Mouse (Mus musculus) gastrocnemius, postnatal 25 days (tissue): ENCODE results near the gene Zfand2b. TPM values are rescaled to one million over a fixed set of nuclear protein-coding genes. Genes with fewer than 3 reads are reported as not detected.
A peak's percentile ranks its signal among the peaks of the same experiment; 100 is the strongest.

Experiments
- DNase-seq: peaks from one replicate; pipeline ENCODE4 v3.0.0; 2022
- total RNA-seq, 2 experiments: library from RNA; stranded (reverse); gene quantifications; 1 replicate in 1 of 2; 2 replicates in 1 of 2; pipeline ENCODE4 v1.2.3; 2021

The Zfand2b gene
- total RNA-seq, 2 experiments from 2014 or later: 12.8 to 16.8 TPM

DNA sequence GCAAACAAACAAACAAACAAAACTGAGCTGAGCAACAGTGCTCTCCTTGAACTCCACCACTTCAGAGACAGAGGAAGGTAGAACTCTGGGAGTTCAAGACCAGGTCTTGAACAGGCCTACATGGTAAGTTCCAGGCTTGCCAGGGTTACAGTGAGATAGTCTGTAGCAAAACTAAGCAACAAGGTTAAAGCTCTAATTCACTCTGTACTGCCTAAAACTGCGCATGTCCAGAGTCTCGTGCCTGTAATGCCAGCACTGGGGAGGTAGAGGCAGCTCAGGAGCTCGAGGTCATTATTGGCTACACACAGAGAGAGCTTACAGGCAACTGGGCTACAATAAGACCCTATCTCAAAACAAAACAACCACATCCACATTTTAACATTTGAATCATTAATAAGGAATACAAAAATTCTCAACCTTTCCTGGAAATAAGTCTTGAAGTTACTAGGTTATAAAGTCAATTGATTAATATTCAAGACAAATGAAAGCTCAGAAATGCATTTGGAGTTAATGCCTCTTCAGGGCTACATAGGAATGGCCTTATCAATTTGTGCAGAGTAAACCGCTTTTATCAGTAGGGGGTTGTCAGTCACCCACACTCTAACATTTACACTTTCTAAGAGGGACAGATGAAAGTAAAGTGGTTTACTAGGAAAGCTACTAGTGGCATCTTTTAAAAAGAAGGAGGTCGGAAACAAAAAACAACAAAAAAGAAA, 8.7 kb upstream of the Zfand2b start:
- DNase-seq: no peak

DNA sequence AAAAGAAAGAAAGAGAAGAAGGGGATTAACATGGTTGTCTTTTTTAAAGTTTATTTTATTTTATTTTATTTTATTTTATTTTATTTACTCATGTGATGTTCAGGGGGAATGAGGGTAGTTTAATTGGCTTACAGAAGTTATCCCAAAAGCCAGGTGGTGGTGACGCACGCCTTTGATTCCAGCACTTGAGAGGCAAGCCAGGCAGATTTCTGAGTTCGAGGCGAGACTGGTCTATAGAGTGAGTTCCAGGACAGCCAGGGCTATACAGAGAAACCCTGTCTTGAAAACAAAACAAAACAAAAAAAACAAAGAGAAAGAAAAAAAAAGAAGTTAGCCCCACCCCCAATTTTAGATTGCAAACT, 8.2 kb upstream of the Zfand2b start:
- DNase-seq: no peak

DNA sequence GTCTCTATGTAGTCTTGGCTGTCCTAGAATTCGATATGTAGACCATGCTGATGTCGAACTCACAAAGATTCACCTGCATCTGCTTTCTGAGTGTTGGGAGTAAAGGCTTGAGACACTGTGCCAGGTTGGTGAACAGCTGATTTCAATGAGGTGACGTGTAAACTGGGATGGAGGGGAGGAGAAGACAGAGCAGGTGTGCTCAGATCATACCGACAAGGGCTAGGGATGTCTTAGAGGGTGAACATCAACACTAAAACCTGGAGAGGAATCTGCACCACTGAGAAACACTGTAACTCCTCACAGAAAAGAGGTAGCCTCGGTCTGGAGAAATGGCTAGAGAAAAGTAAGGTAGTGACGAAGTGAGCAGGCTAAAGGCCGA, 364 bp upstream of the Zfand2b start:
- no peak for DNase-seq

DNA sequence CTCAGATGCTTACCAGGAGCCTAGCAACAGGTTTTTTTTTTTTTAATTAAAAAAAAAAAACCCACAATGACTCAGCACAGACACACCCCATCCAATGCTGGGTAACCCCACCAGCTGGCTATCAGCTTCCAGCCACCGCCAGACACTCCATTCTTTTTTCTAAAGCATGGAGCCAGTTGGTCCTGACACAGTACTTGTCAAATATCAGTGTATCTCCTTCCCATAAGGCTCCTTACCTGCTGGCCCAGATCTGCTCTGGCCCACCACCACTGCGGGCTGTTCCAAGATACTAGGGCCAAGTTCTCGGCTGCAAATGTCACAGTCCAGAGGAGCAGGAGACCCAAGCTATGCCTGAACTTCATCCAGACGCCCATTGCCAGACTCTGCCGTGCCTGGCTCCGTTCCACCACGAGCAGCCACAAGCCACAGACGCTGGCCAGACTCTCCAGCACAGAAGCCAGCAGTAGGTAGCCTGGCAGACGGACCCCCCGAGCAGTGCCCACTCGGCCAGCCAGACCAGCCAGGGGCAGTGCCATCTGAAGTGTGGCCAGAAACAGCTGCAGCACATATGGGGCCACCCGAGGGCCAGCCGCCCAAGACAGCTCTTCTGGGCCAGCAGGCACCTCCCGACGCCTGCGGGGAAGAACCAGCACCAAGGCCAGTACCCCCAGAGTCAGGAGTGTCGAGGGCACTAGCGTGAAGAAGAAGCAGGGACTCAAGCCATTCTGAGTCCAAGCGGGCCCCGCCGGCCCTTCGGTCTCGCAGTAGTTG, 11.1 kb downstream of the Zfand2b start:
- DNase-seq: peak; percentile 65

DNA sequence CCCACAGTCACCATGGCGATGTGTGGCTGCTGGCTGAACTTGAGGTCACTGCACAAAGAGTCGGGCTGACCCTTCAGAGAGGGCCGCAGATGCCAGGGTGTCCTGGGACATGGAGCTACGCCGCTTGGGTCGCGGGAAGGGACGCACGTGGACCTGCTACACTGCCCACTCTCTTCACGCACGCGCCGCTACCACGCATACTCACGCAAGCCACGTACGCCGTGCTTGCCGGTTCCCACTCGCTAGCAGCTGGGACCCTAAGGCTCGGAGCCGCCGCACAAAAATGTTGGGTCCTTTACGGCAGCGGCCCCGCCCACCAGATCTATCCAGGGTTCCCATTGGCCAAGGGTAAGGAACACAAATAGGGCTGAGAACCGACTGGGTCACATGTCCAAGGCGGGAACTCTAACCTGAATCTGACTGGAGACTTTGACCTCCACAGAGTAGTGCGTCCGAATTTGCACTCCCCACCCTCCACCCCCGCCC, 11.7 kb downstream of the Zfand2b start, which contains the start of gene Abcb6:
Gene Abcb6 (minus strand): TSS at position 288 of the 486 bp plus-strand sequence.
- peak; percentile 85 for DNase-seq

DNA sequence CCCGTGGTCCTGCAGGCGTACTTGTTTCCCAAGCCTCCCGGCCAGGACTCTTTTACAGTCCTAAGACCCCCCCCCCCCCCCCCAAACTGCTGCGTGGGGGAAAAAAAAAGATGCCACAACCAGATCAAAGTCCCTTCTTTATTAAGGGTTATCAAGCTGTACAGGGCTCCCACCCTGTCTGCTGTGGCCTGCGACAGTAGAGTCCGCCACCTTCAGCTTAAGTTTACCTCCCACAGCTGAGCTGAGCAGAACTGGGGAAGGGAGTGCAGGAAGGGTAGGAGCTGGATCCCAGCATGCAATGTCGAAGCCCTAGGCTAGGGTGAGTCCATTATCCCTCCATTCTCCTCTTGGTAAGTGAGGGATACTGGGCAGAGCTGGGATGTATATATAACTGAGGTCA, 12.3 kb downstream of the Zfand2b start:
- DNase-seq: no peak

DNA sequence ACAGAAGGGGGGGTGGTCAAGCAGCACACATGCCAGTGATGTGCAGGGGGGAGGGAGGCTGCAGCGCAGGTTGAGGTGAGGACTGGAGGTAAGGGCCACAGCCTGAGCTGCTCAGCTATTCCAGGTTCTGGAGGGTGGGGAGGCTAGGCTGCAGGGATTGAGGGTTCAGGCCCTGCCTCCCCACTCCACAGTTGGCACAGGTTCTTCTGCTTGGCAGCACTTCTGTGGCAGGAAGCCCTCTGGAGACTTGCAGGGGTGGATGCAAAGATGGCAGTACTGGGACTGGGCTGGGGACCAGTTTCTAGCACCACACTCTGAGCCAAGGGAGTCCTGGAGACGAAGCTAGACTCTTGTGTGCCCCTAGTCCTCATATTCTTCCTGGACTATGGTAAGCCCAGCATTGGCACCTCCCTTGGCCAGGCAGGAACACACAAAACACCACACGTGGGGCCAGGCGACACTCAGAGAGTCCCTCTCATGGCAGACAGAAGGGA, 13.0 kb downstream of the Zfand2b start:
- DNase-seq: no peak

DNA sequence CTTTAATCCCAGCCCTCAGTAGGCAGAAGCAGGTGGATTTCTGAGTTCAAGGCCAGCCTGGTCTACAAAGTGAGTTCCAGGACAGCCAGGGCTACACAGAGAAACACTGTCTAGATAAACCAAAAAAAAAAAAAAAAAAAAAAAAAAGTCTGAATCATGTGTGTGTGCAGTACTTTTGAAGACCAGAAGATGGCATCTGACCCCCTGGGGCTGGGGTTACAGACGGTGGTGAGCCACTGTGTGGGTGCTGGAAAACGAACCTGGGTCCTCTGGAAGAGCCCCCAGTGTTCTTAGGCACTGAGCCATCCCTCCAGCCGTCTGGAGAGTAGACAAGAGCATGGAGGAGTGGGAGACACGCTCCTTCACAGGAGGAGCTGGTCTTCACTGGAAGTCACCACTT, 13.7 kb downstream of the Zfand2b start:
- DNase-seq: no peak

DNA sequence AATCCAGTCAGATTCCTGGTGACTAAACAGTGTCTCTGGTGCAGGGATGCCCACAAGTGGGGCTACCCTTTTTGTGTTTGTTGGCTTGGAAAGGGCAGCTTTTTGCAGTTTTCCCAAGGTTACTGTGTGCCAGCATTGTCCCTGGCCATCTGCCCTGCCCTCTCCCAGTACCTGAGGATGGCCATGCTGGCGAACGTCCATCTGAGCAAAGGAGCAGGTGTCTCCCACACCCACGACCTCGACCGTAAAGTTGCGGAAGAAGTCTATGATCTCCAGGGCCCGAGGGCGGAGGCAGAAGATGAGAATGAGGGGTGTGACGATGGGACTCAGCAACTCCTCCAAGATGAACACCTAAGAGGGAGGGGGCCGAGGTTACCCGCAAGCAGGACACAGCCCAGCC, 17.0 kb downstream of the Zfand2b start:
- no peak for DNase-seq

DNA sequence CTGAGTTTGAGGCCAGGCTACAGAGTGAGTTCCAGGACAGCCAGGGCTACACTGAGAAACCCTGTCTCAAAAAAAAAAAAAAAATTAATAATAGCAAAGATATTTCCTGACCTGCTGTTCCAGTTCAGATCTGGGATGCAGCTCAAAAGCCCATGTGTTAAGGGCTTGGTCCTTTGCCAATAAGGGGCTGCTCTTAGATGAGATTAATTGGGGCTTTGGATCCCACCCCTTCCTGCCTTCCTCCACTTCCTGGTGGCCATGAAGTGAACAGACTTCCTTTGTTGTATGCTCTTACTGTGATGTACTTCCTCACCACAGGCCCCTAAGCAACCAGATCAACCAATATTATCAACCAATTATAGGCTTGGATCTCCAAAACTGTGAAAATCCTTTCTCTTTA, 18.7 kb downstream of the Zfand2b start:
- no peak for DNase-seq

DNA sequence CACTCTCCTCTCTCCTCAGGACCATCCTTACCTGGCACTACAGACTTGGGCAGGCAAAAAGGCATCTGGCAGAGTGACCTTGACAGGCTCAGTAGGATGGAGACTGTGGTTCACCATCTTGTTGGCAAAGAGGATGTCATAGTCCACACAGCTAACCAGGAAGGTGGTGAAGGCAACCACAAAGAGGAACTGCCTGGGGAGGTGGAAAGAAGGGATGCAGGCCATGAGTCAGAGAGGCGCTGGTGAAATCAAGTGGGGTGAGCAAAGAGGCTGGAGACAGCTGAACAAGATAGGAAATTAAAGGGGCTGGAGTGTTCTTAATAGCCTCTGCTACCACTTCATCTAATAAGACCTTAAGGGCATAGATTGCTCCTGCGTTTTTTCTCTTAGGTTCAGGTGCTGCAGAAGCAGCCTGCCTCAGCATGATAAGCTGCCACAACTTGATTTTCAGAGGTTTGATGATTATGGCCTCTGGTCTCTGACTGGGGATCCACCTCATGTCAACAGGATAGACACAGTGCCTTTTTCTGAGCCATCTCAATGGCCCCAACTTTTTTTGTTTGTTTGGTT, 19.6 kb downstream of the Zfand2b start:
- no peak for DNase-seq

DNA sequence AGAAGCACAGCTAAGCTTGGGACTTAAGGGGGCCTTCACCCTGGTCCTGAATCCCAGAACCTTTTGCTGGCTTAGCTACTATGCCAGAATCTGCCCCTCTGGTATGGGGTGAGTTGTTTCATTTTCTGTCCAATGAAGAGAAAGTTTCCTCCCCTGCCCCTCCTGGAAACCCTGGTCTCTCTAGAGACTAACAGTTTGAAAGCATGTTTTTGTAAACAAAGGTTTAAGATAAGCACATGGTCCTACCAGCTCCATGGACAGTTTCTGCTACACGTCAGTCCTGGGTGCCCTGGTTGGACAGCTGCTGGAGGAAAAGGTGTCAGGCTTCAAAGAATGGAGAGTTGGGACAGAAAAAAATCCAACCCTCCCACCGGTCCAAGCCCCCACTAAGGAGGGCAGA, 22.1 kb downstream of the Zfand2b start:
- DNase-seq: no peak

DNA sequence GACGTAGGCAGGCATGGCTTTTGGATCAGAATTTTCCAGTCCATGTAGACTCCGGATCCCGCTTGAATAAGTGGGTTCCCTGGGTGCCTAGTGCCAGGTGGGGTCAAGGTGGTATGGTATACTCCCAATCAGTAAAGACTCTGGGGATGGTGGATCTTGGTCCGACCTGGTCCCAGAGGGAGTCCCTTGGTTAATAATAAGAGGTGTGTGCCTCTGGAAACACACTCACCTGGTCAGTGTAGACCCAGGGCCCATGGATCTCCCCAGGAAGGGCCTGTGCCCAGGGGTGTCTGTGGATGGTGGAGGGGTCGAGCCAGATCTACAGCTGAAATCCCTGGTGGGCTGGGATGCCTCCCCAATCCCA, 22.8 kb downstream of the Zfand2b start:
- DNase-seq: no peak

DNA sequence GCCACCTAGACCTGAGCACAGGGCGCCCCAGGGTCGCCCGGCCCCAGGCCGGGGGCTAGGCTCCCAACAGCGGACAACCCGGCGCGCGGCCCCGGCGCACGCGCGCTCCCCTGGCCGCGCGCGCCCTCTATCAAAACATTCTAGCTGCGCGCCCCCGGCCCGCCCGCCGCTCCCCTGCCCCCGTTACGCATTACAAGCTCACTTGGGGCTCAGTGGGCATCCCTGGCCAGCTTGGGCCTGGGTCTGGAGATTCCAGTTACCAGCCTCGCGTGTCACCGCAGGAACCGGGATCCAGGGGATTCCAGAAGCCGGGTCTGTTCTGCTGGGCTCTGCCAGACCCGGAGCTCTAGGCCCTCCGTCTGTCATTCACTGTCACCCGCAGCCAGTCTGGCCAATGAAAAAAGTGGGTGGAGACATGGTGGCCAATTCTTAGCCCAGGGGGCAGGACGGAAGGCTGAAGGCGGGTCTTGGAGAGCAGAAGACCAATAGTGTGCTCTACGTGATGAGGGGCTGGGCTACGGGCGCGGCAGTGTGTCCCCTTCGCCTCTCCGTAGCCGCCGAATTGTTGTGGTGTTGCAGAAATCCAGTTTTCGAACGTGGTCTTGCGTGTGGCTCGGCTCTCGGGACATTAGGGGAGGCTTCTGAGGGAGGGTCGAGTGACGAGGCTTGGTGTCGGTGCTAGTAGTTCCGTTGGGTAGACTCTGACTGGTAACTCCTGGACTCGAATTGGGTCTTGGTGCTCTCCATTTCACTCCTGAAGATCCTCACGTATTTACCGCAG, 23.4 kb downstream of the Zfand2b start, which contains the start of the genes Ankzf1 and Atg9a:
Gene Ankzf1 (plus strand): TSS at position 530 of the 781 bp plus-strand sequence.
Gene Atg9a (minus strand): TSS at position 575 of the 781 bp plus-strand sequence.
- peak; percentile 98 for DNase-seq

DNA sequence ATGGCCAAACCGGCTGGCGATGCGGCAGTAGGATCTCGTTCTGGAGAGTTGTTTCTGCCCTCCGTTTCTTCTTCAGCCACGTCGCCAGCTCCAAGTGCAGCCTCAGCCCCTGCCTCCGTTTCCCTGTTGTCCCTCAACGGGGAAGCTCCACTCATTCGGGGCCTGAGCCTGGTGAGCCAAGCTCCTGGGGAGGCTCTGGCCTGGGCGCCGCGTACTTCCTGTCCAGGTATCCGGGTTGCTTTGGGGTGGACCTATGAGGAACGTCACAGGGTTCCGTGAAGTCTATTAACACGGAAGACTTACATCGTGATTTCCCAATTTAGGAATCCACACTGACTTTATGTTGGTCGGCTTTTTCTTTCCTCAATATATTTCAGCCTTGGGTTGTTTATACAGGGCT, 24.0 kb downstream of the Zfand2b start:
- DNase-seq: no peak

DNA sequence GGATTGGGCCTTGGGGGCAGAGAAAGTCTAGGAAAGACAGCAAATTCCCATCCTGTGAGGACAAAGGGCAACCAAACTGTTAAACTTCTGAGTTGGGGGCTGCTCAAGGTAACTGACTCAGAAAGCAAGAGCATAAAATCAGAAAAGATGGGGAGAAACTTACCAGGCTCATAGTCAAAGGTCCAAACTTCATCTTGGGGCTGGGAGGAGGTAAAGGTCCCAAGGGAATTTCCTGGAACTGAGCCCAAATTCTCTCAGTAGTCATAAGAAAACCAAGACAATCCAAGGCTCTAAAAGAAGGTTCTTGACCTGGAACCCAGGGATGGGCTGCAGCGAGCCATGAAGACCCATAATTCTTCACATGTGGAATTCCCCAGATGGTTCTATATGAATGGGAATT, 32.8 kb downstream of the Zfand2b start:
- DNase-seq: no peak

DNA sequence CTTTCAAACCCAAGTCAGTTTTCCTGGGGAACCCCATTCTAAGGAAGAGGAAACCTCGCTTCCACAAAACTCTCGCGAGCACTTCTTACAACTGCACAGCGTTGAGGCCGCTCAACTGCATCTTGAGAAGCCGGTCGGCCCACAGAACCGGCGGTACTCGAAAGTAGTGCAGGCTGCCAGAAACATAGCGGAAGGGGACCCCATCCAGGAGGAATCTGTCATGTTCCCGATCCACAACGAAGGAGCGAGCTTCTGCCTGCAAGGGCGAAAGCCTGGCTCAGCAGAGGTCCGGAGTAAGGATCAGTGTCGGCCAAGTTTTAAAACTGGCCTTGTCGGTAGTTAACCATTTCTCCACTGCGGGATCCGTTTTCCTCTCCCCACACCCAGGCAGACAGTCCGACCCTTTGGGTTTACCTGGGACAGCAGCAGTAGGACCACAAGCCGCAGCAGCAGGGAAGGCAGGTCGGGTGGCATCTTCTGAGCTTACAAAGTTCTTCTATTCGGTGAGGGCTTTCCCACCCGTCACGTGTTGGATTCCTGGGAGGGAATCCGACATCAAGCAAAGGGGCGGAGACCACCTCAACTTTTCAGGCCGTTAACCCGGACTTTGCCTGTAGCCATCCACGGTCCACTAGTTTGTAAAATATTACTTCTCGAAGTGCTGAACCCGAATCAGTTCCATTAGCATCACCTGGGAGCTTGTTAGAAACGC, 40.7 kb downstream of the Zfand2b start:
- no peak for DNase-seq

DNA sequence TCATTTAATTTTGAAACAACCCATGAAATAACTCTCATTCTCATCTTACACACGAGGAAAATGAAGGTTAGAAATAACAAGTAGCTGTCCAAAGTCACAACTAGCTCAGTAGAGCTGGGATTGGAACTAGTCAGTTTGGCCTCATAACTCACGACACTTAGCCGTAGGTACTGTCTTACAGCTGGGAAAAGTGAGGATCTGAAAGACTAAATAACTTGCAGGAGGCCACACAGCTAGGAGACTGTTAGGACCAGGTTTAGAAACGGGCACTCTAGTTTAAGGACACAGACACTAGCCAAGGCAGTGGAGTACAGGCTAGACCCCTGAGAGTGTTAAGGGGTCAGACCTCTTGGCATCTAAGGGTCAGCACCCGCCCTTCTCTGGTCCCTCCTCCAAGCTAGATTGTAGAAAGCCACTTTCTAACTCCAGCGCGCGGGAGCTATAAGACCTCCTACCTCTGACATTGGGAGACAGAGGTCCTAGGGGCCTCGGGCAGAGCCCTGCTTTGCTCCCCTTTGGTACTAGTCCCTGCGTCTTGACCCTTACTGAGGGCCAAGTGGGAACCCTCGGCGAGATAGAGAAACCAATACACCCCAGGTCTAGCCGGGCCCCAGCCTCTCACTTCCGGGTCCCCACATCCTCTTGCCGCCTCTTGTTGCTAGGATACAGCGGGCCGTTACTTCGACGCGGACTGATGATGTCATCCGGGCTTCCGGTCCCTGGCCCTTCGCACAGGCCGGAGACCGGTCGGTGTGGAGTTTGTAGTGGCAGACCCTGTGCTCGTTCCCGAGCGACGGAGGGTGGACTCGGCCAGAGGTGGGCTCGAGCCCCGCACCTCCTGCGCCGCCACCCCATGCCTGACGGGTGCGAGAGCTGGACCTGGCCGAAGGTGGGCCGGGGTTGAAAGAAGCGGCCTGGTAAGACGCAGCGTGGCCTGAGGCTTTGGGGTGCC, 42.0 kb downstream of the Zfand2b start, which contains the start of the genes Glb1l and Stk16:
Gene Glb1l (minus strand): TSS at position 678 of the 952 bp plus-strand sequence.
Gene Stk16 (plus strand): TSS at position 703 of the 952 bp plus-strand sequence.
- peak; percentile 94 for DNase-seq

DNA sequence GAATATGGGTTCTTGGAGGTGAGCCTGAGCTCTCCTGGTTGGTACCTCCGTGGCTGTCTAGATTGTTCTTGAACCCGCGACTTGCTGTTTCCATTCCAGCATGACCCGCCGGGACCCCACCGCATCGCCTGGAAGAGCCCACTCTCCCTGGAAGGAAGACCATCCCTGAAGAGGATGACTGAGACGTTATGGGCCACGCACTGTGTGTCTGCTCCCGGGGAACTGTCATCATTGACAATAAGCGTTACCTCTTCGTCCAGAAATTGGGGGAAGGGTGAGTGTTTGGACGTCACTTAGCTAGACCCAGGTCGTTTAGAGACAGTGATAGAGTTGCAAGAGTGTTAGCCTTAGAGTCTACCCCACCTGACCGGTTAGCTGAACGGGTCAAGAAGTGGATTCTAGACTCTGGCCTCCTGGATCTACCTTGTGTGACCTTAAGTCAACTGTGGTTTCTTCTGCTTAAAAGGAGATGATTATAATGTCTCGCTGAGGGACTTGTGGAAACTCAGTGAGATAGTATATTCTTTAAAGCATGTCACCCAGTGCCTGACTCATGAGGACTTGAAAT, 42.8 kb downstream of the Zfand2b start:
- no peak for DNase-seq

DNA sequence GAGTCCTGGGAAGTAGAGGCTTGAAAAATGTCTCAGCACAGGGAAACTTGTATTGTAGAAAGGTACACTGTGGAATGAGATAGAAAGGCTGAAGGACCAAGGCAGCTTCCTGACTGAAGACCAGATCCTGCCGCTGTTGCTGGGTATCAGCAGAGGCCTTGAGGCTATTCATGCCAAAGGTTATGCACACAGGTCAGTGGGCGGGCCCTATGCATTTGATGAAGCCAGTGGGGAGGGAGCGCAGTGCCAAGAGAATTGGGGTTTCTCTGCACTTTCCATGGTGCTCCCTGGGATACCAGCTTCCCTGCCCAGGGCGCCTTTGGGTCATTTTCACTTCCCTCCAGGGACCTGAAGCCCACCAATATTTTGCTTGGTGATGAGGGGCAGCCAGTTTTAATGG, 44.1 kb downstream of the Zfand2b start:
- no peak for DNase-seq
